Mouse (Mus musculus): ENCODE measurements around the gene Gltpd2.

The Gltpd2 gene

DNA sequence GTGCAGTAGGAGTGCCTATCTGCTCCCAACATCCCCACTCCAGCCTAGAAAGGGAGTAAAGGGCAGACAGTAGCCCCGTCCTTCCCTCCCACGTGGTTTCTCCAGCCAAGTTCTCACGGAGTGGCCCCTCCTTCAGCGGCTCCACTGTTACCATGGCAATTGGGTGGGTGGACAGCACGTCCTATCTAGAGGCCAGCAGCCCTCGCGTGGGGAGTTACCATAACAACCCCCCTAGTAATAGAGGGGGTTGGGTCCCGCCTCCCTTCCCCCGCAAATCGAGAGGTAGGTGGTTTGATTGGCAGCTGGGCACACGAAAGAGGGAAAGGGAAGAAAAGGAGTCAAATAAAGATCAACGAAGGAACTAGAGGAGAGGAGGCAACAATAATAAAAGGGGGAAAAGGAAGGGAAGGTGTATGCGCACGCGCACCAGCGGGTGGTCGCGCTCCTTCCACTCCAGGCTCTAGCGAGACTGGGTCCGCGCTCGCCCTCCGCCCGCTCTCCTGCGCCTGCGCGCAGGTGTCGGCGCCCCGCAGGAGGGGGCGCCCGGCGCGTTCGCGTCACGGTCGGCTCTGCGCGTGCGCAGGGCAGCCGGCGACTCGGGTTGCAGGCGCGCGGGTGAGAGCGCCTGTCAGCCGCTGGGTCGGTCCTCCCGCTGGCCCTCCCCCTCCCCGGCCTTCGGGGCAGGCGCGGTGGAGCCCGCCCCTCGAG lies 43.4 kb downstream of the Gltpd2 start, which contains the start of gene Mink1:
Mink1 (plus strand) TSS at position 595 of the 708 bp plus-strand sequence.
- CTCF ChIA-PET, result no interaction called here

- CTCF ChIA-PET, result no interaction called here
Observed at GRCm38 (mm10) chr11:70562995-70563469, 44.0 kb downstream of the Gltpd2 start.

- CTCF ChIA-PET, result no interaction called here
Observed at GRCm38 (mm10) chr11:70563470-70564275, 44.7 kb downstream of the Gltpd2 start.

DNA sequence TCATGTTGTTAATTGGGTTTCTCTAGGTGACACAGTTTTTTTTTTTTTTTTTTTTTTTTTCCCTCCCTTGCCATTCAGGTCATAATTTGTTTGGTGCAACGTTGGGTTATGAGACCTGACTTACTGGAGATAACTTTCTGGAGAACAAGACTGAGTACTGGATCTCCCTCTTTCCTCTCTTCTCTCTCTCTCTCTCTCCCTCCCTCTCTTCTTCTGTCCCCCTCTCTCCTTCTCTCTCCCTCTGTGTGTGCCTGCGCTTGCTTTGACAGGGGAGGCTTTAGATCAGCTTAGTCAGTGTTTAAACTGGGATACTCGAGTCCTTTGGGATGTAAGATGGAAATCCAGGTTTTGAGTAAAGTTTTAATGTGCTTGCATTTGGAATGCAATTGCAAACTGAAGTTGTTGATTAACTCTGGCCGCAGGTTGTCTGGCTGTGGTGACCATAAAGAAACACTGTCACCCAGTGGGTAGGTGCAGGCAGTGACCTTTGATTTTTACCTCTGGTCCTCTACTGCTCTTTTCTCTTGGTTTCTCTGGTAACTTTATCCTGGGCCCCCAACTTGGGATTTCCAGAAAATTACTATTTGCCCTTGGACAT lies 45.4 kb downstream of the Gltpd2 start:
- CTCF ChIA-PET, result no interaction called here

DNA sequence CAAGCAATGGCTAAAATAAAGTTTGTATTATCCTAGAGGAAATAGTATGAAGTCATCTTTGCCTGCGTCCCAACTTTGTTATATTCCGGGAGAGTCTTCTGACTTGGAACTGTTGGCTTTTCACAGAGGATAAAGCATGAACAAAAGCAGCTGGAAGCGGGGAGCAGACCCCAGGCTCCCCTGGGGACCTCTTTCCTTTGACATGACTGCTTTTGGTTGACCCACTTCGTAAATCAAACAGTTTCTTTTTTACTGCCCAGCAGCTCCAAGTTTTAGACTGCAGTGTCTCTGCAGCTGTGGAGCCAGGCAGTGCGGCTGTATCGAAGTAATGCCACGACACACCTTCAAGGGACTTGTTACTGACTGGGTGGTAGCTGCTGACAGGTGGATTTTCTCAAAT lies 47.6 kb downstream of the Gltpd2 start:
- CTCF ChIA-PET, result no interaction called here

Data from spleen, embryonic (tissue).